Mouse (Mus musculus) CD8-positive naive resting alpha-beta T cell, adult 2 months (primary cell): ENCODE data around the gene Spryd4.
"Not testable (repeated sequence)": the region's sequence is repeated elsewhere in the genome, so short reads cannot be mapped to it uniquely, and the experiment has no call there.

ENCODE experiments used
- DNase-seq, 2 experiments: peaks; one replicate each; pipeline ENCODE4 v3.0.0; 2022; ENCODE audit warnings: low read depth in 2 of 2, low spot score in 2 of 2

Spryd4 gene

DNA sequence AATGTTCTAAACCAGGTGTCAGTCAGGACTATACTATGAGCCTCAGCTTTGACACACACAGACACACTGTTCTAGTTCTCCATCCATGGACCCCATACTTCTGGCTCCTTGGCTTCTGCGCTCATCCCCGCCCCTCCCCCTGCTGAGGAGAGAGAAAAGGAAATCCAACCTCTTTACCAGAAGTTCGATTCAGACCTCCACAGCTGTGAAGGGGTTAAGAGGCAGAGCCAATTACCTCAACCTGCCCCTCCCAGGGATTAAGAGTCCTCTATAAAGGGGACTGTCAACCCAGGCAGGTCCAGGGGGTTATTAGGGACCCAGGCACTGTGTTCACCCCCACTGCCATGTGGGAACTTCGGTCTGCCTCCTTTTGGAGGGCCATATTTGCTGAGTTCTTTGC lies 13.9 kb upstream of the Spryd4 start, which contains the start of gene Mip:
Gene Mip, plus strand, starts transcription at position 301 of the 400 bp plus-strand sequence.
- no peak for DNase-seq

DNA sequence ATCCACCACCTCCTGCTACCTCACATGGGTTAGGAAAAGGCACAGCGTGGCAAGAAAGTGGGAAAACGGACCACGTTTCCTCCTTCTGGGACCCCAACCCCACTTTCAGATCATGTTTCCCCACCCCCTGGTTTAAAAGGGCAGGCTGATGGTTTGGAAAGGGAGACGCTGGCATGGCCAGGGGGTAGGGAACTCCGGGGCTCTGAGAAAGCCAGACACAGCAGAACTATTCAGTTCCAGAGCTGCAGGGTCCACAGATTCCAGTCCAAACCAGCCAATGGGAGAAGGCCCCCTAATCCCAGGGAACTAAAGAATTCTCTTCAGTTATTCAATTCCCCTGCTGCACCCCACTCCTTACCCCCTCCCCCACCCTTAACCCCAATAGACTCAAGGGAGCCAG lies 13.5 kb upstream of the Spryd4 start:
- DNase-seq, result no peak

DNA sequence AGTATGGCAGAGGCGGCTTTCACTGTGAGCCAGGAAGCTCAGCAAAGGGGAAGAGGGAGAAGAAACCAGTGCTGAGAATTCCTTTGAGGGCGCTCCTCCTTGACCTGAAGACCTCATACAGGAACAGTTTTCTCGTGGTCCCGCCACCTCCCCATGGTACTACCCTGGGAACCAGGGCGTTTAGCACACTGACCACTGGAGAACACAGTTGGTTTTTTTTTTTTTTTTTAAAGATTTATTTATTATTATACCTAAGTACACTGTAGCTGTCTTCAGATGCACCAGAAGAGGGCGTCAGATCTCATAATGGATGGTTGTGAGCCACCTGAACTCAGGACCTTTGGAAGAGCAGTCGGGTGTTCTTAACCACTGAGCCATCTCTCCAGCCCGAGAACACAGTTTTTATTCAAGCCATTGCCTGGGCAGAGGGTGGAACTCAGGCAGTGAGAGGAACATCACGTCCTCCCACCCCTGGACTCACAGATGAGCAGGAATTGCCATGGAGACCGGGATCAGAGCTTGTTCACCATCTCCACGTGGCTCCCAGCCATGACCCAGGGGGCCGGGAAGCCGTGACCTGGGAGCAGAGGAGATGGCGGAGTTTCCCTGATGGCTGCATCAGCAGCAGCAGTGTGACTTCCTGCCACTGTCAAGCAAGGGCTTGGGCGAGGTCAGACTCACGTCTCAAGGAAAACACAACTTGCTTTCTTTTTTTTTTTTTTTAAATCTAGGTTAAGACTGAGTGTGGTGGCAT lies 10.1 kb upstream of the Spryd4 start:
- DNase-seq, result peak in 1 of 2 experiments; percentile 8

DNA sequence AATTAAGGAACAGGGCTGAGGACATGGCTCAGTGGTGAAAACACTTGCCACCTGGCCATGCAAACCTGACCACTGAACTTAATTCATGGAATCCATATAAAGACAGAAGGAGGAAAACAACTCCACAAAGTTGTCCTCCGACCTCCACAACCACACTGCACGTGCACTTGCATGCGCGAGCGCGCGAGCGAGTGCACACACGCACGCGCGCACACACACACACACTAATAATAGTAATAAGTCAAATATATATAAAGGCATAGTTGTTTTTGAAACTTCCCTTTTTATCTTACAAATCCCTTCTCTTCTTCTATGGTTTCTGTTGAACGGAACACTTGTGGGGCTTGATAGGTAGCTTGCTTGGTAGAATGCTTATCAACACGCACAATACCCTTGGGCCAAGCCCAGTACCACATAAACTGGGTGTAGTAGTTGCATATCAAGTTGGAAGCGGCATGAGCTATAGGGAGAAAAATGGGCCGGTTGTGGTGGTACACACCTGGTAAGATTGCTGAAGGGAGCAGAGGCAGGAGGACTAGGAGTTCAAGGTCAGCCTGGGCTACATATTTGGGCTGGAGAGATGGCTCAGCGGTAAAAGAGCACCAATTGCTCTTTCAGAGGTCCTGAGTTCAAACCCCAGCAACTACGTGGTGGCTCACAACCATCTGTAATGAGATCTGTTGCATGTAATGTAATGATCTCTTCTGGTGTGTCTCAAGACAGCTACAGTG lies 6.9 kb upstream of the Spryd4 start:
- no peak for DNase-seq

DNA sequence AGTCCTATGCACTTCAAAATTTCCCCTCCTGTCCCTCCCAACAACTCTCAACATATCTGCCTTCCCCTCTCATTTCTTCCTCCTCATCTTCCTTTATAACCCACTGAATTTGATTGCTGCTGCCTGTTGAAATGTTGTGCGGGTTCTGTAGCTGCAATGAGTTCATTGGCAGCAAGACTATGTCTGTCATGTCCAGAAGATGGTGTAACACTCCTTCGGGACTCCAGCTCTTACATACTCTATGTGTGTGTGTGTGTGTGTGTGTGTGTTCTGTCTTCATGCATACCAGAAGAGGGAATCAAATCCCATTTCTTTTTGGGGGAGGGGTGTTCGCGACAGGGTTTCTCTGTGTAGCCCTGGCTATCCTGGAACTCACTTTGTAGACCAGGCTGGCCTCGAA lies 3.4 kb upstream of the Spryd4 start:
- DNase-seq, result no peak

DNA sequence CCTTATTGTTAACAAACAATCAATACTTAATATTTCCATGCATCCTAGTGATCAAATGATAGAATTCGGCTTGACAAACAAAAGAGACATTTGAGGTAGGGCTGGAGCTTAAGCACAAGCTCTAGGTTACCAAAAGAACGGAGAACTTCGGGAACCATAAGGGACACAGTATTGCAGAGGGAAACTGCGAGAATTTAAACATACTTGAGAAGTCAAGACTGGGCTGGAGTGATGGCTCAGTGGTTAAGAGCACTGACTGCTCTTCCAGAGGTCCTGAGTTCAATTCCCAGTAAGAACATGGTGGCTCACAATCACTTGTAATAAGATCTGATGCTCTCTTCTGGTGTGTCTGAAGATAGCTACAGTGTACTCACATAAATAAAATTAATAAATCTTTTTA lies 2.5 kb upstream of the Spryd4 start:
- not testable (repeated sequence) for DNase-seq

DNA sequence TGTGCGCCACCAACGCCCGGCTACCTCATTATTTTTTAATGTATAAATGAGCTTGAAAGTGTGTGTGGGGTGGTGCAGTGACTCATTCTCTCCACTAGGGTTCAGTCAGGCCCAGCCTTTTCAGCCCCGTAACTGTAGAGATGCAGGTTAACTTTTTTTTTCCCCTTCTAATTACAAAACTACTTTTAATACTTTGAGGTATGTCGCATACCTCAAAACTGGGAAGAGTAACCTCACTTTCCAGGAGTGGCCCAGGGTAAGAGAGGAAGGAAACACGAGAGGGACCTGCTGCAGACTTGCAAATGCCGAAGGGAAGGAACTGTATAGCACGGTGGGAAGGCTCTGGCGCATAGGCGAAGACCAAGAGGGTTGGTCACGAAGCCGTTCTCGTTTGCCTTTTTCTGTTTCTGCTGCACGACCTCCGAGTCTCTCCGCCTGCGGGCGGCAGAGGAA lies 1.3 kb upstream of the Spryd4 start:
- peak; percentile 61 to 80 for DNase-seq

DNA sequence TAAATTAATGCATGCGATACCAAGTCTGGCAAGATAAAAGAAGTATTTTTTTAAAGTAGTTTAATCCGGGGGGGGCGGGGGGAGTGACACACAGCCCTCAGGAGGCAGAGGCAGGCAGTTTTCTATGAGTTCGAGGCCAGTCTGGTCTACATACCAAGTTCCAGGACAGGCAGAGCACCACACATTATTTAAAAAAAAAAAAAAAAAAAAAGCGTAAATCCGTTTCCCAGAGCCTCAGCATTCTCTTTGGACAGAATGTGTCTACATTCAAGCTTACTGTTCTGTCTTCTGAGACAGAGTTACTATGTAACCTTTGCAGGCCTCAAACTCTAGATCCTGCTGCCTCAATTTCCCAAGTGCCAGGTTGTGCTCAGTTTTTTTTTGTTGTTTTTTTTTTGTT lies 541 bp upstream of the Spryd4 start:
- no peak for DNase-seq

DNA sequence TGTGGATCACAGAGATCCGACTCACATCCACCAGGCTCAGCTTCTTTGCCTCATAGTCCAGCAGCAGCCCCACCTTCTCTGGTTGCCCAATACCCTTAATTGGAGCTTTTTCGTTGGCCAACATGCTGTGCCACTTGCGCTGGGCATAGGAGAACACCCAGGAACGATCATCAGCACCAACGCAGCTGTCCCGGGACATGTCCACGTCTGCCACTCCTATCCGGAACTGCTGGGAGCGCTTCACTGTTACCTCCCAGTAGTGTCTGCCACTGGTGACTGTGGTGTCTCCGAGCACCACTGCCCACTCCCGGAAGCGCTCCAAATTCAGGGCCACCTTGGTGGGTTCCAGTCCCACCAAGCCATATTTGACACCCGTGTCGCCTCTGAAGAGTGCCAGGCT lies 653 bp downstream of the Spryd4 start:
- no peak for DNase-seq

DNA sequence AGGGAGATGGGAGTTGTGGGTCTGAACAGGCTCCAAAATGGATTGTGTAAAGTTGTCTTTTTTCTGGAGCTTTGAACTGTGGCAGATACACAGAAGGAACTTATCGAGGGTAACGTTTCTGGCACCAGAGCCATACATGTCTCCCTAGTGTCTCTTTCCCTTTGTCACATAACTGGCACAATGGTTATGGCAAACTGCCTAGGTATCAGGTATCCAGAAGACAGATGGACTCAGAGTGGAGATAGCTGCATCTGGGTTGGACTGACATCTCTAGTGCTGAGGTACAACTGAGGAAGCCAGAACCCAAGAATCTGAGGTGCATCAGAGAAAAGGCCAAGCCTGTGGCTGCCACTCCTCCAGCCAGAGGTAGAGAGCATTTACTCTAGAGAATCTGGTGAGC lies 1.5 kb downstream of the Spryd4 start:
- no peak for DNase-seq

DNA sequence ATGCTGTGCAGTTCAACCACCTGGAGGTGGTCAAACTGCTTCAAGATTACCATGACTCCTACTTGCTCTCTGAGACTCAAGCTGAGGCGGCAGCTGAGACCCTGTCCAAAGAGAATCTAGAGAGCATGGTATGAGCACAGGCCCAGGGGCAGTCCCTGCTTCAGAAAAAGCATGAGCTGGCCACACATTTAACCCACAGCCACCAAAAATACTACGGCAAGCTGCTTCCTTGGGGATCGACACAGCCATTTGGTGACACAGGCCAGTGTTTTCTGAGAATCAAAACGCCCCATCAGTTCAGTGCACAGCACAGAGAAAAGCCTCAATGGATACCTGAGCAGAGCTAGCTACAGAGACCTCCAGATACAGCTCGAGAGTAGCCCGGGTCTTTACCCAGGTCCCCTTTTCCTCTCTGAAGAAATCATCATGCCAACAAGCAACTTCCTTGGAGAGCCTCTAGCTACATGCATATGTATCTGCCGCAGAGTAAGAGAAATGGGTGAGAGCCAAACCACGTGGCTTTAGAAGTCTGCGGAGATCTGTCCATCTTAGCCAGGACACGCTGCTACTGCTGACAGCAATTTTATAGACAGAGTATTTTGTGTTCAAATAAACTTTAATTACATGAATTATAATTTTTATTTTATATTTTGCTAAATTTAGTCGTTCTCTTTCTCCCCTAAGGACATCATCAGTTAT lies 2.1 kb downstream of the Spryd4 start:
- DNase-seq, result no peak

DNA sequence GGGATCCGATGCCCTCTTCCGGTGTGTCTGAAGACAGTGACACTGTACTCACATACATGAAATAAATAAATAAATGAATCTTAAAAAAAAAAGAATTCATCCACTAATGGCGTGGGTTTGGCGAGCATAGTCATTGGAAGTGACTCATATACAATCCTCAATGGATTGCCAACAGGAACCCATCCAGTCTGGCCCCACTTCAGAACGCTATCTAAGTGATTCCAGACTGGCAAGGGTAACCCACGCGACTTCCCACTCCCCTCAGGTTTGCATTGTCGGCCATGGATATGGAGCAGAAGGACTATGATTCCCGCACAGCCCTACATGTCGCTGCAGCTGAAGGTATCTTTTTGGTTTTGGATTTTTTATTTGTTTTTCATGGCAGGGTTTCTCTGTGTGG lies 3.3 kb downstream of the Spryd4 start:
- no peak for DNase-seq

DNA sequence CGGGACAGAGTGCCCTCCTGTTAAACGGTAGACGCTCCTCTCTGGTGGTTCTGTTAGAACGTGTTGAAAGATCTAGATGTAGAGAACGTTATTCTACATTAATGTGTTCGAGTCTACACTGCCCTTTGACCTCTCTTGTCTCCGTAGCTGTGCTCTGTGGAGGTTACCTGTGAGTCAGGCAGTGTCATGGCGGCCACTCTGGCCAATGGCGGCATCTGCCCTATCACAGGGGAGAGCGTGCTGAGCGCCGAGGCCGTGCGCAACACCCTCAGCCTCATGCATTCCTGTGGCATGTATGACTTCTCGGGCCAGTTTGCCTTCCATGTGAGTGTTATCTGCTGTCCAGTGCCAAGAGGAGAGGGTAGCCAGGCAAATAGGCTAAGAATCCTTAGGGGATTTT lies 6.7 kb downstream of the Spryd4 start:
- DNase-seq, result no peak

DNA sequence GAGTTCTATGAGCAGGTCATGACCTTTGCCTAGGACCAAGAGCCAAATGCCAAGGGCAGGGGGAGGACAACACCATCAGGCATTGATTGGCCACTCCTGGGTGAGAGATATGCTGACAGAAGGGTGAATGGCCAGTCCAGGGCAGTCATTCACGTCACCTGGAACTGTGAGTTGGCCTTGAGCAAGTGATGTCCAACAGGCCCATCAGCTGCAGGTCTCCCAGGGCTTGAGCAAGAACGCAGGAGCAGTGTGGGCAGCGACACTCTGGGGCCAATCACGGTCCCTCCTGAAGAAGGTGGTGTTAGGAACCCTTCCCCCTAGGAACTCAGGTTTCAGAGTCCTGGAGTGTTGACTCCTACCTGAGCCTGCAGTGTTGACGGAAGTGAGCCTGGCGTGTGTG lies 9.8 kb downstream of the Spryd4 start:
- no peak for DNase-seq

DNA sequence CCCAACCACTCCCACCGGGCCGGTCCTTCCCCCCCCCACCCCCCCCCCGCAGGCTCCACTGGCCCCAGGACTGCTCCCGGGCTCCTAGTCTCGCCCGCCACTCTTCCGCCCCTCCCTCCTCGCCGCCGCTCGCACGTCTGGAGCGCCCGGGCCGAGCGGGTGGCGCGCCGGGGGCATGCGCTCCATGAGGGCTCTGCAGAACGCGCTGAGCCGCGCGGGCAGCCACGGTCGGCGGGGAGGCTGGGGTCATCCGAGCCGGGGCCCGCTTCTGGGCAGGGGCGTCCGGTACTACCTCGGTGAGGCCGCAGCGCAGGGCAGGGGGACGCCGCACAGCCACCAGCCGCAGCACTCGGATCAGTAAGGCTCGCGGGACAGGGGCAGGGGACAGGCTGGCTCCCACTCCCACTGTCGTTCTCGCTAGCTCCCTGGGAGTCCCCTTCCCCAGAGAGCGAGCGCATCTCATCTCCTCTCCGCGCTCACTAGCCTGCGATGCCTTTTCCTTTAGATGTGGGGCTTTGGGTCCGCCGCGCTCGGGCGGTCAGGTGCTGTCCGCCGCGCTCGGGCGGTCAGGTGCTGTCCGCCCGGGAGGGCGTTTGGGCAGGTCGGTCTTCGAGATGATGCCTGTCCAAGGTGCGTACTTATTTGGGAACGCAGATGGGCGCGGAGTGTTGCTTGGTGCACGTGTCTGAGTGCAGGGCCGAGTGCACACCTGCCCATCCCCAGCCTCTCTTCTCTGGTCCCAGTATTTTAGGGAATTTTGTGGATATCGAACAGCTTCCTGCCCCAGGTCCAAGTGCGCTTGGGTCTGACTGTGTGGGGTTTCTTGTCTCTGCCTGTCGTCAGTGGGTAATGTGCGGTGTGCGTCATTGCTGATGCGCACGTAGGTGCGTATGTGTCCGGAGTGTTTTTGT lies 16.8 kb downstream of the Spryd4 start:
- peak in 1 of 2 experiments; percentile 10 for DNase-seq

DNA sequence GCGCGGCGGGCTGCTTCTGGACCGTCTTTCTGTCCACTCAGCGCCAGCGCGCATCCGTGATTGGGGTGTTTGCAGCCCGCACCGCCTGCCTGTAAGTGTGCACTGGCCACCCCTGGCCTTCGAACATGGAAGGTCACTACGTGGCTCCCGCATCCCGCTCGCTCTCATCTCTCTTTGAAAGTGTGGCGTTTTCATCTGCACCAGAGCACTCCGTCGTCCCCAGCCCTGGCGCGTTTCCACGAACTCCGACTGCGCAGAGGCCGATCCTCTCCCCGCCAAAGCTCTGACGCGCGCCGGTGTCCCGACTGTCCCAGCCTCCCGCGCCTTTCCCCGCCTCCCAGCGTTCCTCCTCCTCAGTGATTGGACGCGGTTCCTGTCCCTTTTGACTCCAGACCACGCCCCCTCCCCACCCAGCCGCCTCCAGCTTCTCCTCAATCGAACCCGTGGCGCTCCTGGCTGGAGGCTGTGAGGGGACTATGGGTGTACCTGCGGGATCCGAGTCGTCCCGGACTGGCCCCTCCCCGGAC lies 17.5 kb downstream of the Spryd4 start, which contains the start of gene Gls2:
Gene Gls2, plus strand, starts transcription at position 434 of the 527 bp plus-strand sequence.
- DNase-seq, result peak; percentile 50 to 53

DNA sequence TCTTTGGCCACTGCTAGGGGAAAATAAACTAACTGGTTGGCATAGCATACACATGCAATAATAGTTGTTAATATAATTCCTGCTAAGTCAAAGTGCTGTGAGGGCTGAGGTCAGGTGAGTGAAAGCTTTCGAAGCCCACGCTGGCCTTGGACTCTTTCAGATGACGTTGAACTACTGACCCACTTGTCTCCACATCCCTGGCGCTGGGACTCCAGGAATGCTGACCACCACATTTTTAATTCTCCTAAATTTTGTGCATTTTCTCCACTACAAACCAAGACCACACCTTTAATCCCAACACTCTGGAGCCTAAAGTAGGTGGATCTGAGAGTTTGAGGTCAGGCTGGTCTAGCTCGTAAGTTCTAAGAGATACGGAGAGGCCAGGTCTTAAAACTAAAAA lies 18.5 kb downstream of the Spryd4 start:
- DNase-seq, result no peak

DNA sequence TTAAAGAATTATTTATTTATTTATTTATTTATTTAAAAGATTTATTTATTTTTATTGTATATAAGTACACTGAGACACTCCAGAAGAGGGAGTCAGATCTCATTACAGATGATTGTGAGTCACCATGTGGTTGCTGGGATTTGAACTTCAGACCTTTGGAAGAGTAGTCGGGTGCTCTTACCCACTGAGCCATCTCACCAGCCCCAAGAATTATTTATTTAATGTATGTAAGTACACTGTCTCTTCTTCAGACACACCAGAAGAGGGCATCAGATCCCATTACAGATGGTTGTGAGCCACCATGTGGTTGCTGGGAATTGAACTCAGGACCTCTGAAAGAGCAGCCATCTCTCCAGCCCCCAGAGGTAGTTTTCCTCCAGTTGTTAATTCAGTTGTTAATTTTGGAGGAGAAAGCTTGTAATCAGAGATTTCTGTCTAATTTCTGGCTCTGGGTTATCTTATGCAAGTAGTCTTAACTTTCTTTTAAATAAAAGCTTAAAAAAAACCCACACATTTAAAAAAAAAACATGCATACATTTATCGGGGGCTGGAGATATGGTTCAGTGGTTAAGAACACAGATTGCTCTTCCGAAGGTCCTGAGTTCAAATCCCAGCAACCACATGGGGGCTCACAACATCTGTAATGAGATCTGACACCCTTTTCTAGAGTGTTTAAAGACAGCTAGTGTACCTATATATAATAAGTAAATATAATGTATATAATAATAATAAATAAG lies 19.4 kb downstream of the Spryd4 start:
- DNase-seq, result not testable (repeated sequence)

DNA sequence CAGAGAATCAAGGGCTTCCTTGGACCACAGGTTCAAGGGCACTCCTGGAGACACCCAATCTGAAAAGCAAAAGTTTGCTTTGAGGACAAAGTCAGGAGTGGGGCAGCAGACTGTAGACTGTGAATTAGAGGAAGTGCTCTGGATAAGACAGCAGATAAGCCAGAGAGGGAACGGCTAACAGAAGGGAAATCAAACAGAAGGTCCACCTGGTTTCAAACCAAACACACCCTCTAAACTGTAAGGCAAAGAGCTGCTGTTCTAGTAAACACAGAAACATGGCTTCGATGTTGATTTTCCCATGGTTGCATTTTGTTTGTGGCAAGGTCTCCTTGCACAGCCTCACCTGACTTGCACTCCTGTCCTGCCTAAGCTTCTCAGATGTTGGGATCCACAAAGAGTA lies 20.1 kb downstream of the Spryd4 start:
- no peak for DNase-seq
